Mouse (Mus musculus) heart, adult 18-20 months (tissue): ENCODE measurements around the gene Slc6a21. TPM values are rescaled to one million over a fixed set of nuclear protein-coding genes. Genes with fewer than 3 reads are reported as not detected.

Experiments used
- DNase-seq, 2 experiments: peaks; one replicate each; pipeline ENCODE4 v3.0.0; 2021 to 2022; ENCODE audit warnings: mixed read lengths in 1 of 2
- long read RNA-seq, 2 experiments: library from polyadenylated mRNA; stranded (forward); transcript quantifications; one replicate each; pipeline ENCODE4 v2.0.0; 2021
- total RNA-seq, 2 experiments: library from RNA; stranded (reverse); gene quantifications; 2 replicates each; pipeline ENCODE4 v1.2.3; 2021

Slc6a21 gene
- total RNA-seq: not detected
- long read RNA-seq, experiment 1: 0 reads
- long read RNA-seq, experiment 2: 0 reads

GRCm38 (mm10) chr7:45277136-45277760 lies at the start of gene Slc6a21:
TSS of gene Slc6a21 (plus strand) at chr7:45277513.
- peak; percentile 74 to 86 for DNase-seq

GRCm38 (mm10) chr7:45228548-45228947 lies 48.8 kb upstream of the Slc6a21 start:
- DNase-seq: no peak

- DNase-seq: no peak
Observed at GRCm38 (mm10) chr7:45229046-45229445, 48.3 kb upstream of the Slc6a21 start.

- peak in 1 of 2 experiments; percentile 12 for DNase-seq
Observed at GRCm38 (mm10) chr7:45229459-45230203, 47.7 kb upstream of the Slc6a21 start.

- no peak for DNase-seq
Observed at GRCm38 (mm10) chr7:45231192-45231591, 46.1 kb upstream of the Slc6a21 start.

- no peak for DNase-seq
Observed at GRCm38 (mm10) chr7:45231941-45232340, 45.4 kb upstream of the Slc6a21 start.

GRCm38 (mm10) chr7:45232716-45233465 lies 44.4 kb upstream of the Slc6a21 start:
- DNase-seq: no peak

- DNase-seq: peak in 1 of 2 experiments; percentile 31
Observed at GRCm38 (mm10) chr7:45233580-45234332, 43.6 kb upstream of the Slc6a21 start.

GRCm38 (mm10) chr7:45234333-45234841 lies 42.9 kb upstream of the Slc6a21 start:
- no peak for DNase-seq

GRCm38 (mm10) chr7:45234922-45235571 lies 42.3 kb upstream of the Slc6a21 start:
- peak; percentile 60 to 67 for DNase-seq

- DNase-seq: peak in 1 of 2 experiments; percentile 21
Observed at GRCm38 (mm10) chr7:45235656-45236180, 41.6 kb upstream of the Slc6a21 start.

GRCm38 (mm10) chr7:45237747-45238699 lies 39.3 kb upstream of the Slc6a21 start:
- DNase-seq: no peak

GRCm38 (mm10) chr7:45238723-45239496 lies 38.4 kb upstream of the Slc6a21 start, which contains the start of gene Cd37:
TSS of gene Cd37 (minus strand) at chr7:45239115.
- peak in 1 of 2 experiments; percentile 63 for DNase-seq

- no peak for DNase-seq
Observed at GRCm38 (mm10) chr7:45240109-45240508, 37.2 kb upstream of the Slc6a21 start.

GRCm38 (mm10) chr7:45240633-45241388 lies 36.5 kb upstream of the Slc6a21 start, which contains the start of gene Slc6a16:
TSS of gene Slc6a16 (plus strand) at chr7:45241085.
- no peak for DNase-seq

GRCm38 (mm10) chr7:45241389-45241749 lies 35.9 kb upstream of the Slc6a21 start:
- DNase-seq: no peak

GRCm38 (mm10) chr7:45247666-45248065 lies 29.6 kb upstream of the Slc6a21 start:
- no peak for DNase-seq

- DNase-seq: no peak
Observed at GRCm38 (mm10) chr7:45253806-45254205, 23.5 kb upstream of the Slc6a21 start.
